ENCODE assay signal across 13 mouse cellular contexts in genomic region chr14:34297038-34297437, GRCm38 (mm10). TPM values are rescaled to one million over a fixed set of nuclear protein-coding genes. Genes with fewer than 3 reads are reported as not detected.
DNase-seq lines count a peak whose midpoint lies in the region; ATAC-seq and TF ChIP-seq lines count a peak whose summit lies in the region.
"Had no signal": no experiment of that assay in that cellular context is flagged by ENCODE, and none has a peak within 500 bp of the region (broad histone marks: within the 10 kb centered on the region; RNA-seq: fewer than 3 reads in every experiment).

No protein-coding gene starts in this region.

- H3K9ac ChIP-seq in kidney, embryonic 14.5 days (ENCODE audit: low read depth, low read length), result no peak overlapping the region
- H3K9ac ChIP-seq: forebrain, embryonic 12.5 days; lung, embryonic 15.5 days had no signal

- intact Hi-C loops in left cerebral cortex, postnatal 36 days (cut with DNase I), result no loop called here

- H3K27ac ChIP-seq in kidney, embryonic 14.5 days (ENCODE audit: low read depth, low read length), result no peak overlapping the region
- H3K27ac ChIP-seq in bone marrow, adult 2 months (ENCODE audit: control insufficient read depth, insufficient read depth, low read depth, low read length, poor library complexity), result peak overlapping the region; percentile 88
- no peak overlapping the region for H3K27ac ChIP-seq in heart, embryonic 10.5 days
- H3K27ac ChIP-seq: forebrain, embryonic 12.5 days; lung, embryonic 15.5 days had no signal

- no peak for ATAC-seq in kidney, embryonic 14.5 days (ENCODE audit: low FRiP score, low TSS enrichment)
- ATAC-seq in megakaryocyte, adult 5-6 weeks (ENCODE audit: poor library complexity, severe bottlenecking), result peak; percentile 80

- H3K9me3 ChIP-seq in kidney, embryonic 14.5 days (ENCODE audit: control insufficient read depth, low read length), result no peaks in the 10 kb centered on the region
- no peaks in the 10 kb centered on the region for H3K9me3 ChIP-seq in heart, embryonic 10.5 days
- H3K9me3 ChIP-seq: forebrain, embryonic 12.5 days; lung, embryonic 15.5 days had no signal

- DNase-seq in kidney, postnatal 4 days, result peak; percentile 22 to 35
- DNase-seq in ES-CJ7 (ENCODE audit: low read depth, low spot score), result peak; percentile 54
- no peak for DNase-seq in heart, embryonic 10.5 days (ENCODE audit: low spot score)
- DNase-seq in retina, embryonic 14.5 days (ENCODE audit: low spot score), result no peak
- no peak for DNase-seq in left cerebral cortex, postnatal 36 days (ENCODE audit: low spot score in 2 of 2)

- TF ChIP-seq CTCF in bone marrow, adult 2 months (IDR thresholded peaks at IDR 0.05; ENCODE audit: control insufficient read depth, insufficient read depth, low read length), result no peak

- 38% methylated on average over 4 of the region's 4 CpGs for WGBS in kidney, embryonic 14.5 days
- 35% methylated on average over 4 of the region's 4 CpGs for WGBS in bone marrow, adult 2 months
- WGBS in heart, embryonic 10.5 days, result 28% methylated on average over 4 of the region's 4 CpGs

- no peak overlapping the region for H3K4me3 ChIP-seq in kidney, embryonic 14.5 days (ENCODE audit: low read length)
- no peak overlapping the region for H3K4me3 ChIP-seq in bone marrow, adult 2 months (replicated peaks; ENCODE audit: control insufficient read depth, low read depth, low read length)
- H3K4me3 ChIP-seq in heart, embryonic 10.5 days, result no peak overlapping the region
- H3K4me3 ChIP-seq: forebrain, embryonic 12.5 days; lung, embryonic 15.5 days had no signal

- H3K4me2 ChIP-seq in kidney, embryonic 14.5 days (replicated peaks; ENCODE audit: low read depth, low read length), result no peak overlapping the region
- H3K4me2 ChIP-seq: forebrain, embryonic 12.5 days; lung, embryonic 15.5 days had no signal

- peaks cover 4% of the 10 kb centered on the region; the same call in 1 of the 2 replicates for H3K4me1 ChIP-seq in kidney, embryonic 14.5 days (ENCODE audit: control insufficient read depth, insufficient read depth, low read length)
- H3K4me1 ChIP-seq in bone marrow, adult 2 months (ENCODE audit: control insufficient read depth, insufficient read depth, low read length), result peaks cover 3% of the 10 kb centered on the region
- H3K4me1 ChIP-seq in heart, embryonic 10.5 days, result peaks cover 10% of the 10 kb centered on the region
- H3K4me1 ChIP-seq: forebrain, embryonic 12.5 days had no signal

- no peak for TF ChIP-seq POLR2A in bone marrow, adult 2 months (IDR thresholded peaks at IDR 0.05; ENCODE audit: borderline replicate concordance, control insufficient read depth, low read depth, low read length)

- no peaks in the 10 kb centered on the region for H3K27me3 ChIP-seq in kidney, embryonic 14.5 days (ENCODE audit: control insufficient read depth, insufficient read depth, low read length)
- no peaks in the 10 kb centered on the region for H3K27me3 ChIP-seq in heart, embryonic 10.5 days (ENCODE audit: insufficient read depth, poor library complexity, severe bottlenecking)
- H3K27me3 ChIP-seq: forebrain, embryonic 12.5 days; lung, embryonic 15.5 days had no signal

- no peaks in the 10 kb centered on the region for H3K36me3 ChIP-seq in kidney, embryonic 14.5 days (ENCODE audit: control insufficient read depth, insufficient read depth, low read length)
- H3K36me3 ChIP-seq in heart, embryonic 10.5 days, result peaks cover 2% of the 10 kb centered on the region; the same call in 1 of the 2 replicates
- H3K36me3 ChIP-seq: forebrain, embryonic 12.5 days; lung, embryonic 15.5 days had no signal

RNA-seq across cellular contexts. Expression of gene Shld2, which starts 13.3 kb away (rescaled TPM):
- polyA plus RNA-seq in kidney, embryonic 14.5 days (2014; fragmentation: Nextera tagmentation; extraction: Ambion mirVana), result 9.3 and 10.1 TPM in 2 replicates
- 0.45 and 1.5 TPM in 2 replicates for polyA plus RNA-seq in bone marrow, adult 2 months (2011; ENCODE audit: insufficient read depth, insufficient read length, low replicate concordance, missing spikeins)
- 11.5 and 13.4 TPM in 2 replicates for total RNA-seq in megakaryocyte, adult 5-6 weeks (2015)
- 12.9 and 14.6 TPM in 2 replicates for total RNA-seq in megakaryocyte, adult 5-6 weeks (2017)
- 9.0 TPM in 2 replicates for polyA plus RNA-seq in heart, embryonic 10.5 days (2016; fragmentation: Nextera tagmentation; extraction: Ambion mirVana)
- total RNA-seq in left cerebral cortex, postnatal 36 days (2021), result 10 to 100 TPM; 12.5 to 14.0 TPM

RNA-seq across cellular contexts. Expression of gene Glud1, which starts 13.5 kb away (rescaled TPM):
- polyA plus RNA-seq in kidney, embryonic 14.5 days (2014; fragmentation: Nextera tagmentation; extraction: Ambion mirVana), result 77.3 and 112 TPM in 2 replicates
- polyA plus RNA-seq in bone marrow, adult 2 months (2011; ENCODE audit: insufficient read depth, insufficient read length, low replicate concordance, missing spikeins), result 9.9 and 41.8 TPM in 2 replicates
- 362 and 395 TPM in 2 replicates for total RNA-seq in megakaryocyte, adult 5-6 weeks (2015)
- 294 and 308 TPM in 2 replicates for total RNA-seq in megakaryocyte, adult 5-6 weeks (2017)
- 66.6 and 87.3 TPM in 2 replicates for polyA plus RNA-seq in heart, embryonic 10.5 days (2016; fragmentation: Nextera tagmentation; extraction: Ambion mirVana)
- total RNA-seq in left cerebral cortex, postnatal 36 days (2021), result 100 to 1,000 TPM; 245 to 282 TPM

RNA-seq across cellular contexts. Expression of gene Fam25c, which starts 58.2 kb away (rescaled TPM):
- polyA plus RNA-seq in kidney, embryonic 14.5 days (2014; fragmentation: Nextera tagmentation; extraction: Ambion mirVana), result not detected in 2 replicates
- polyA plus RNA-seq in bone marrow, adult 2 months (2011; ENCODE audit: insufficient read depth, insufficient read length, low replicate concordance, missing spikeins), result not detected in 2 replicates
- total RNA-seq in megakaryocyte, adult 5-6 weeks (2015), result not detected in 2 replicates
- not detected in 2 replicates for total RNA-seq in megakaryocyte, adult 5-6 weeks (2017)
- polyA plus RNA-seq in heart, embryonic 10.5 days (2016; fragmentation: Nextera tagmentation; extraction: Ambion mirVana), result not detected in 2 replicates
- total RNA-seq in left cerebral cortex, postnatal 36 days (2021), result not detected
- total RNA-seq: heart, adult 8-10 months; left cerebral cortex, postnatal 25 days had no signal
- polyA plus RNA-seq: forebrain, embryonic 12.5 days; hindbrain, embryonic 11.5 days; lung, embryonic 15.5 days had no signal

Comparison
In these comparisons a context has a peak if more than half of its experiments do, and no peak if none do; other contexts are left out.
1. DNase-seq: peak in kidney, postnatal 4 days (2 of 2) and ES-CJ7 (single experiment); none in heart, embryonic 10.5 days (single experiment), retina, embryonic 14.5 days (single experiment) and left cerebral cortex, postnatal 36 days (0 of 2).